Mouse (Mus musculus) right cerebral cortex, postnatal 4 days (tissue): ENCODE measurements at regions not wholly inside any gene's neighbourhood (a gene's known extent, or its start where the extent isn't known, plus 50 kb on each side); places are given as distances from the start of the nearest gene placed in this dataset.

Experiments used
- DNase-seq: peaks from one replicate; pipeline ENCODE4 v3.0.0-alpha.2; 2022

DNA sequence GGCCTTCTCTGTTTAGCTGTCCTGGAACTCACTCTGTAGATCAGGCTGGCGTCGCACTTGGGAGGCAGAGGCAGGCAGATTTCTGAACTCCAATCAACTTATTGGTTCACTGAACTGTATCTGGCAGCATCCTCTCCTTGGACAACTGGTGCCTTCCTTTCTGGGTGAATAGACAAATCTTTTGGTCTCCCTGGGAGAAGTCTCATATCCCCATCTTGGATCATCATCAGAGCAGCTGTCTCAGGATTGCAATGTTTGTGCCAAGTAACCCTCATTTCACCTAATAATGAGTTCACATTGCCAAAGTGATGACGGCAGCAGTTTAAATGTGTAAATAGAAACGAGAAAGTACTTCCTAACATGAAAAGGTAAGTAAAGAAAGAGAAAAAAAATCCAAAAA, 759.8 kb upstream of the Car8 start:
- DNase-seq: no peak

GRCm38 (mm10) chr4:8992171-8992570, 753.3 kb upstream of the Car8 start:
- DNase-seq: no peak

DNA sequence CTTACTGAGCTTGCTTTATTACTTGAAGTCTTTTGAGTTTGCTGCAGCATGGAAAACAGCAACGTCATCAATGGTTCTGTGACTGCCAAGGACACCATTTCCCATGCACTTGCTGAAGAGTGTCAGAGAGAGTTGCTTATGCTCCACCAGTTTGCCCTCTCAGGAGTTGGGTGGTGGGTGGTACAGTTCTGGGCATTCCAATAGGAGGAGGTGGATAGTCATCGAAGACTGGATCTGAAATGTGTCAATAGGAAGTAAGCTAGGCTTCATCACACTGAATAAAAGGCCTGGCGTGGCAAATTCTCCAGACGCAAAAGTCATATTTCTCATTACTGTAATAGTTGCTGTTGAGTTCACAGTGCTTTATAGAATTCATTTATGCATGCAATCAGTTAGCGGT, 751.7 kb upstream of the Car8 start:
- DNase-seq: no peak

GRCm38 (mm10) chr4:8989614-8990013, 750.8 kb upstream of the Car8 start:
- DNase-seq: no peak

- DNase-seq: no peak
Observed at GRCm38 (mm10) chr4:8989110-8989509, 750.3 kb upstream of the Car8 start.

- no peak for DNase-seq
Observed at GRCm38 (mm10) chr4:8988345-8988733, 749.5 kb upstream of the Car8 start.

DNA sequence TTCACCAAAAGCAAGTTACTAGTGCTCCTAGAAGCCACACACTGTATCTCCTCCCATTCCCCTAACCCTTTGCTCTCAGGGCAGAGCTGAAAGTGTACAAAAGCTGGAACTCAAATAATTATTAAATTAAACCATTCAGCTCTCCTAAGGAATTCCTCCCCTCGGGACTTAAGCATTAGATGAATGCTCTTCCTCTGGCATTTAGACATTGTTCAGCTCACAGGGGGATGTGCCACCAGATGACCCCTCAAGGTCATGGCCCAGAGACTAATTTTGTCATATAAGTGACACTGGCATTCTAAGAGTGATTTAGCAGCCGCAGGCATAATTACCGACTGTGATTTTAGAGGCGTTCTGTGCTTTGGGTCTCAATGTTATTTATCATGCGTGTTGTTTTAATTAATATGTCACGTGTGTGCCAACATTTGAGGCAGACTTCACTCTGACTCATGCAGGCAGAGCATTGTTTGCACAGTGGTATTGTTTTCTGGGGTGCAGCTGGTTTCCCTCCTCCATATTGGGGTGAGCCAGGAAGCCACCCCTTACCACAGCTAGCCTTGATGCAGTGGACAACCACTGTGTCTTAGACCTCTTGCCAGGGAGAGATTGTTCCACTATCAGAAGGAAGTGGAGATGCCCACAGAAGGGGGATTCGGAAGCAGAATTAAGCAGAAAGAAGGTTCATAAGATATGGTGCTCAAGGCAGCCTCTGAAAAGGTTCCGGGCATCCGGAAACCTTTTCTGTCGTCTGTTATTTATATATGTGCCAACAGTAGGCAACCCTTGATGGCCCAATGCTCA, 748.9 kb upstream of the Car8 start:
- no peak for DNase-seq

GRCm38 (mm10) chr4:8986394-8987091, 747.7 kb upstream of the Car8 start:
- no peak for DNase-seq

DNA sequence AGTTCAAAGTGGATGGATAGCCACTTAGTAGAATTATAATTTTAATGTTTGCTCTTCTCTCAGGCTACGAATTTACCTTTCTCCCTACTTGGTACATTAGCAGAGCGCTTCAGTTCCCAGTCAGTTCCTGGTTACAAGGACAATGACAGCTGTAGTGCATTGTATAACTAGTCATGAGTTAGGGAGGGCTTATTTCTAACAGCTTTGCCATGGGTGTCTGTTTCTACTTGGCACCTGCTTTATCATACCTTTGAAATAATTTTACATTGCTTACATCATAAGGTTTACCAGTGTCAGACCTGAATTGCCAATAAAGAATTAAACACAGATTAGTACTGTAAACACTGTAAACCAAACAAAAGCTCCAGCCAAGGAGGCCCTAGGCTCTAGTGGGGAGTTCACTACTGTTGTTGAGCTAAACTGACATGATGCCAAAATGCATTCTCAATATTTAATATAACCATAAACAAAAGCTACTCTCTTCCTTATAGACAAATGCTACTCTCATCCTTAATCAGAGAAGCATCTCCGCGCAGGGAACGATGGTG, 745.3 kb upstream of the Car8 start:
- no peak for DNase-seq

DNA sequence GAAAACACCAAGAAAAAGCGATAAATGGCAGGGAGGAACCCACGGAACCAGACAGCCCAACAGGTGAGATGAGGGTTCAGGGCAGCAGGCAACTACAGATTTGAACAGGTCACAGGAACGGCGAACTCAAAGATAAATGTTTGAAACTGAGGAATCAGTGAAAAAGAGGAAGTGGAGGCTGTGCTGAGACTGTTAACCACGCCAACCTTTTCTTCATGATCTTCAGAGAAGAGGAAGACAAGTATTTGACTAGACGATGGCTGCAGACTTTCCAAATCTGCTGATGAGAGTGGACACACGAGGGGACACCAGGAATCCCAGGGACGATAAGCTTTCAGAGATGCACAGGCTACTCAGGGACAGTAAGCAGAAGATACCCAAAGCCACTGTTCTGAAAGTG, 740.1 kb upstream of the Car8 start:
- no peak for DNase-seq

DNA sequence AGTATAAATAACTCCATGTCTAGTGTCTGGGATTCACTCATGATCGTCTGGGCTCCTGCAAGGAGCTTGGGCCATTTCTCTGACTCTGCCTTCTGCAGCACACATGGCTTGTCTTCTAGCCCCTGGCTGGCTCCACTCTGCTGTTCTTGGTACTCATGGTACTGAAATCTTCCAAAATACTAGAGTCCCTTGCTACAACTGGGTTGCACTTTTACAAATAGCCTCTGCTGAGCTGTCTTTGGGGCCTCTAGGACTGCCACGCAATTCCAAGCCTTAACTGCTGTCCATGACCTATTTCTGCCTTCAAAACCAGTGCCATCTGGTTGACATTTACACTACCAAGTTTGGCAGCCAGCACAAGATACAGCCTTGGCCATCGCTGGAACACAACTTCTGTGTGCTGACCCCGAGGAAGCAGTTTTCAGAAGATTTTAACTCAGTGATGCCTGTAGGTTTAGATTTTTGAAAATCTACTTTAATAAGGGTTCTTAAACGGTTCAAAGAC, 731.2 kb upstream of the Car8 start:
- no peak for DNase-seq

- DNase-seq: no peak
Observed at GRCm38 (mm10) chr4:8968741-8969140, 729.9 kb upstream of the Car8 start.

GRCm38 (mm10) chr4:8967986-8968385, 729.1 kb upstream of the Car8 start:
- no peak for DNase-seq

DNA sequence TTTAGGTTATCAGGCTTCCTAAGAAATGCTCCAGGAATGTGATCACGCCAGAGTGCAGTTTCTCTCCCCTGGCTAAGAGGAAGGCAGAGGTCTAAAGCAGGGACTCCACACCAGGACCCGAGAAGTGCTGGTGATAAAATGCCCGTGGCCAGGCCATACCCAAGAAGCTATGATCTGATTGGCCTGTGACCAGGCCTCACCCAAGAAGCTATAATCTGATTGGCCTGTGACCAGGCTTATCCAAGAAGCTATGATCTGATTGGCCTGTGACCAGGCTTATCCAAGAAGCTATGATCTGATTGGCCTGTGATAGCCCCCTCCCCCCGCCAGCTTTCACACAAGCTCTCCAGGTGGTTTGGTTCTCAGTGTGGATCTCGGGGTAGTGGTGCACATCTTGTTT, 726.7 kb upstream of the Car8 start:
- DNase-seq: no peak

GRCm38 (mm10) chr4:8962959-8963572, 724.2 kb upstream of the Car8 start:
- DNase-seq: no peak

- no peak for DNase-seq
Observed at GRCm38 (mm10) chr4:8961851-8962250, 723.0 kb upstream of the Car8 start.

- no peak for DNase-seq
Observed at GRCm38 (mm10) chr4:8957771-8958170, 718.9 kb upstream of the Car8 start.

- no peak for DNase-seq
Observed at GRCm38 (mm10) chr4:8957023-8957343, 718.1 kb upstream of the Car8 start.

- DNase-seq: no peak
Observed at GRCm38 (mm10) chr4:8956312-8957022, 717.6 kb upstream of the Car8 start.

DNA sequence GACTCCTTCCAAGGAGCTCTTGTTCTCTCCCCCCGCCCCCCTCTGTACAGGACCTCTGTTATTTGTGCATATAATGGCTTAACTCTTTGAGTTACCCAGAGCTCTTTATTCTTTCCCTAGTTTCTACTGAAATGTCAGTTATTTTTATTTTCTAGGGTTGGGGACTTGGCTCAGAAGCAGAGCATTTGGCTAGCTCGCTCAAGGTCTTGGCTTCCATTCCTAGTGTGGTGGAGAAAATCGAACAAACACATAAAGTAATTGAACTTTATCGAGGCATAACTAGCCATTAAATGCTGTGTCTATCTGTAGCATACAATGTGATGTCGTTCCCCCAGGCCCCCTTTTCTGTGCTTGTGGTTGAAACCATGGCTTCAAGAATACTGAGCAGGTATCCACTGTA, 716.5 kb upstream of the Car8 start:
- no peak for DNase-seq

- no peak for DNase-seq
Observed at GRCm38 (mm10) chr4:8954356-8954914, 715.6 kb upstream of the Car8 start.

DNA sequence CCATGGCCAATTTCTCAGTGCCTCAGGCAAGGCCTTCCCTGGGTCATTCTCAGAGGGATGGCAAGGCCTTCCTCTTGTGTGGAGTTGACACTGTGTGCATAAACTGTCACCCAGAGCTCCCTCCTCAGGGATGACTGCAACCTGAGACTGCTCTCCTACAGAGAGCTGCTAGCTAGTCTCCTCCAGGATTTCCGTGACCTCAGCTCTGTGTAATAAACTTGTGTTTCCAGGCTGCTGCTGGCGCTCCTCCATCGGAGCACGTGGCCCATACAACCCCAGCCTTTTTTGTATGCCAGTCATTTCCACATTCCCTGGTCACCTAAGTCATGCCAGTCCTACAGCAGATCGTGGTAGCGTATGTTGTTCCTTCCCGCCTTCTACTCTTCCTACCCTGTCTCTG, 714.3 kb upstream of the Car8 start:
- DNase-seq: no peak

DNA sequence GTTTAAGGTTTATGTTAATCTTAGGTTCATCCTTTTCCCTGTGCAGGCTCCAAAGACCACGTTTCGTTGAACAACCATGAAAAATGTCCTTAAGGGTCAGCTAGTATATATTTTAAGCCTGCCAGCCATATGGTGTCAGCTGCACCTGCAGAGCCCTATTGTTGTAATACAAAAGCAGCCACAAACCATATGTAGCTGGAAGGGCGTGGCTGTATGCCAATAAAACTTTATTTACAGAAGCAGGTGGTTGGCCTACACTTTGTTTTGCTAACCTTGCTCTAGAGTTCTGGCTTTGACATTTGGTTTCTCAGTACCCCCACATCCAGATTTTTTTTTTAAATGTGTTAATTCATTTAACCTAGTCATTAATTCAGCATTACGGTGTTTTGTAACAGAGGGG, 711.1 kb upstream of the Car8 start:
- DNase-seq: no peak
